Mouse (Mus musculus) small intestine, adult 2 months (tissue): ENCODE data around the gene Pcbd2. TPM values are rescaled to one million over a fixed set of nuclear protein-coding genes. Genes with fewer than 3 reads are reported as not detected.

ENCODE experiments used
- H3K27ac ChIP-seq: fragments of 200-500 bp; 2 replicates; pipeline ENCODE4 v1.5.1; 2012; ENCODE audit warnings: low read depth, low read length, control low read depth, inconsistent platforms; ENCODE audit not compliant: insufficient read depth
- H3K27me3 ChIP-seq: fragments of 200-500 bp; 2 replicates; pipeline ENCODE4 v1.6.1; 2012; ENCODE audit warnings: mild to moderate bottlenecking, moderate library complexity, low read length, inconsistent platforms; ENCODE audit not compliant: control insufficient read depth, insufficient read depth
- H3K36me3 ChIP-seq: fragments of 200-500 bp; 2 replicates; pipeline ENCODE4 v1.6.1; 2012; ENCODE audit warnings: mild to moderate bottlenecking, low read length, control low read depth, inconsistent platforms; ENCODE audit not compliant: control insufficient read depth, insufficient read depth
- H3K4me1 ChIP-seq: fragments of 200-500 bp; 2 replicates; pipeline ENCODE4 v1.6.1; 2012; ENCODE audit warnings: low read length, inconsistent platforms, mixed read lengths; ENCODE audit not compliant: control insufficient read depth, insufficient read depth, insufficient read length
- H3K4me3 ChIP-seq: fragments of 200-500 bp; 2 replicates; pipeline ENCODE4 v1.5.1; 2012; ENCODE audit warnings: low read depth, mild to moderate bottlenecking, control low read depth, inconsistent platforms, low read length, moderate library complexity
- CTCF ChIP-seq: fragments of 200-500 bp; IDR thresholded peaks from 2 replicates; pipeline ENCODE4 v1.5.1; 2012; ENCODE audit warnings: low read depth, mild to moderate bottlenecking, control low read depth, inconsistent platforms, low read length, moderate library complexity, mixed read lengths; ENCODE audit not compliant: insufficient replicate concordance, insufficient read length; ENCODE audit errors: extremely low read depth
- POLR2A ChIP-seq: fragments of 200-500 bp; IDR thresholded peaks from 2 replicates; pipeline ENCODE4 v1.6.1; 2012; ENCODE audit warnings: low read depth, mild to moderate bottlenecking, control low read depth, inconsistent platforms, low read length, moderate library complexity
- WGBS: fragments of 180-500 bp; shearing (Covaris S2); methylation state at CpG from one replicate; pipeline ENCODE4 v1.1.7; 2018; 5-methylcytosine and 5-hydroxymethylcytosine counted together
- polyA plus RNA-seq: library from polyadenylated mRNA; depleted of rRNA; stranded (reverse); fragments of >200 nt; gene quantifications from 2 replicates; pipeline ENCODE4 v1.2.3, GENCODE M21; 2012

Gene Pcbd2
- polyA plus RNA-seq, 1 experiment, result 20.2 TPM

DNA sequence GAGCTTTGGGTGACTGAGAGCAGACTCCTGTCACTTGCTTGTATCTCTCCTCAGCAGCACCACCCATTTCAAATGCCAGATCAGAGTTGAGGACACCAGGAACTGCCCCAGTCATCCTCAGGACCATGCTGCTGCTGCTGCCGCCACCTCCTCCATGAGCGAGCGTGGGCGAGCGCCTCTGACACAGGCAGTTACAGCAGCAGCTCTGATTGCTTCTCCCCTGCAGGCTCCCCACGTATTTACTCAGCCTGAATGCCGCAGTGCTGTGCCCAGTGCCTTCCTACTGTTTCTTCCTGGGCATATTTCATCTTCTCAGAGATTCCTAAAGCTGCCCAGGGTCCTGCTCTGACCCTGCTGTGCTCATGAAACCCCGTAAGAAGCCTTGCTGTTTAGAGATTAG is 15.1 kb downstream of the Pcbd2 start:
- H3K4me3 ChIP-seq, result no peak overlapping the region
- 89% methylated on average over 8 of the region's 8 CpGs for WGBS
- no peak overlapping the region for H3K27ac ChIP-seq
- TF ChIP-seq POLR2A (no peak), CTCF (no peak)
- H3K27me3 ChIP-seq, result no peaks in the 10 kb centered on the region
- H3K36me3 ChIP-seq, result no peaks in the 10 kb centered on the region
- H3K4me1 ChIP-seq, result no peaks in the 10 kb centered on the region

DNA sequence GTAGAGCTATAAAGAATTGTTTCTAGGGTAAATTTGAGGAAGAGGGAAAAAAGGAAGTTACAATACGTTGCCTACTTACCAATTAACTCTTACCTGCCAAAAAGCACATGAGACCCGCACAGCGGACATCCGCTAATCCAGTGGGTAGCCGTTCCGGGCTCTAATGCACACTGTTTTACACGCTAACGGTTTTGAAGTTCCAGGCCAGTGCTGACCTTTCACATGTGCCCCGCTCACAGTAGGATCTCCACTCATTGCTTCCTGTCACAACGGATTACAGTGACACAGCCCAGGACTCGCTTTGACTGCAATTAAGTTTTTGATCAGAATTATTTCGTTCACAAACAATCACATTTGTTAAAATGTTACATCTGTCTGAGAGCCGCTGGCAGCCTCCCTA is 27.2 kb downstream of the Pcbd2 start:
- no peaks in the 10 kb centered on the region for H3K4me1 ChIP-seq
- no peaks in the 10 kb centered on the region for H3K36me3 ChIP-seq
- no peak overlapping the region for H3K27ac ChIP-seq
- no peak overlapping the region for H3K4me3 ChIP-seq
- WGBS, result 78% methylated on average over 13 of the region's 13 CpGs
- H3K27me3 ChIP-seq, result no peaks in the 10 kb centered on the region
- no peak for TF ChIP-seq POLR2A
- no peak for TF ChIP-seq CTCF

DNA sequence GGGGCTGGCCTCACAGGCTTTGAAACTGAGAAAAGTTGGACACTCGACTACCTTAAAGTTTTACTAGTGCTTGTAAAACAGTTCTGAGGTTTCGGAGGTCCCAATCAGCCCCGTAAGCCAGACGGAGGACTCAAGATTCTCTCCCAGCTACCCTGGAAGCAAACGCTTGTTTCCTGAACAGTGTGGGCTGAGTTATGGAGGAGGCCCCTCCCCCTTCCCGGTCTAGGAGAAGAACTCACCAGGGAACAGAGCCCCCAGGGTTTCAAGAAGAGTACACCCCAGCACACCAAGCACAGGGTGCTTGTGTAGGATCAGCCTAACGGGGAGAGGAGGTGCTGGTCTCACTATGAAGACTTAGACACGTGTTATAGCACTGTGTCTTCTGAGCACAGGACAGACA is 29.6 kb downstream of the Pcbd2 start:
- 57% methylated on average over 8 of the region's 8 CpGs for WGBS
- Histone ChIP-seq H3K4me1 (no peaks in the 10 kb centered on the region), H3K36me3 (no peaks in the 10 kb centered on the region), H3K27me3 (no peaks in the 10 kb centered on the region), H3K27ac (0 out of 2 replicates have a peak overlapping the region, but pooled peaks have one; percentile 32), H3K4me3 (peak overlapping the region; percentile 1; the same call in 1 of the 2 replicates)
- 0 out of 2 replicates have a peak, but pooled peaks have one; percentile 4 for TF ChIP-seq CTCF
- no peak for TF ChIP-seq POLR2A

DNA sequence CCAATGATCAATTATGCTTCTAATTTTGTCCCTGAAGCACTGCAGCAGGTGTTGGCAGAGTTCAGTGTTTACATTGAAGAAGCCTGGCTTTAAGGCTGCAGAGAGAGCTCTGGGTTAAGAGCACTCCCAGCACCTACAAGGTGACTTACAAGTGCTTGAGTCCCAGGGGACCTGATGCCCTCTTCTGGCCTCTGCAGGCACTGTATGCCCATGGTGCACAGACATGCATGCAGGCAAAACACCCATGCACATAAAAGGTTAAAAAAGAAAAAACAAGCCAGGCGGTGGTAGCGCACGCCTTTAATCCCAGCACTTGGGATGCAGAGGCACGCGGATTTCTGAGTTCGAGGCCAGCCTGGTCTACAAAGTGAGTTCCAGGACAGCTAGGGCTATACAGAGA is 30.5 kb downstream of the Pcbd2 start:
- Histone ChIP-seq H3K4me1 (no peaks in the 10 kb centered on the region), H3K36me3 (no peaks in the 10 kb centered on the region), H3K27me3 (no peaks in the 10 kb centered on the region), H3K27ac (no peak overlapping the region), H3K4me3 (no peak overlapping the region)
- WGBS, result 90% methylated on average over 6 of the region's 6 CpGs
- TF ChIP-seq CTCF (peak; percentile 13; the same call in 1 of the 2 replicates), POLR2A (no peak)

DNA sequence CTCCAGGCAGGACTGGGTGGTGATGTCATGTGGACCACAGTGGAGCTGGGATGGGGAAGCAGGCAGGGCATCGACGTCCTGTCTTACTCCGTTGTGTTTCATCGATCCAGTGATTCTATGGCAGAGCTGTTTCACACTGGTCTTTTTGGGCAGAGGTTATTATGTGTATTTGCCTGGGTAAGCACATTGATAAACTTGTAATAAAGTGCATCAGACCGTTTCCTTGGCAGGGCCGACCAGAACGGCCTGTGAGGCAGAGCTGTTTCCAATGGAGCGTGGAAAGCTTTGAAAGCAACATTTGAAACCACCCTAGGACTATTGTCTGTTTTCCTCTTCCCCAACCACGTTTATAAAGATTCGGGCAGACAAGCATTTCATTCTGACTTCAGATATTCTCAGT is 33.4 kb downstream of the Pcbd2 start:
- Histone ChIP-seq H3K4me1 (no peaks in the 10 kb centered on the region), H3K27ac (no peak overlapping the region), H3K36me3 (no peaks in the 10 kb centered on the region), H3K27me3 (no peaks in the 10 kb centered on the region), H3K4me3 (no peak overlapping the region)
- no peak for TF ChIP-seq POLR2A
- no peak for TF ChIP-seq CTCF
- 79% methylated on average over 10 of the region's 10 CpGs for WGBS

DNA sequence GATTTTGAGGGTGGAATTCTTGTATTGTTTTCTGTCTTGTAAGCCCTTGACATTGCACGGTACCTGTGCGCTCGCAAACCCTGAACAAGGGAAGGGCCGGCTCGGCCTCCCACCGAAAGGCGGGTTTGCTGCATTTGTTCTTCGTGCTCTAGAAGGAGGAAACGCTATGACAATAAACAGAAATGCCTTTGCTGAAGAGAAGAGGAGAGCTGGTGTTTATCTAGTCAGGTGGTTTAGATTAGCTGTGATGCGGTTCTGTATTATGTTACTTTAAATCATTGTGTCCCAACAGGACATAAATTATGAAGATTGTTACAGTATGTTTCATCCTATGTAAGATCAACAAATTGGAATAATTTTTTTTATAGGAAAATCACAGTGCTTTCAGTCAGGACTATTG is 34.3 kb downstream of the Pcbd2 start:
- Histone ChIP-seq H3K4me1 (no peaks in the 10 kb centered on the region), H3K36me3 (no peaks in the 10 kb centered on the region), H3K27me3 (no peaks in the 10 kb centered on the region), H3K4me3 (no peak overlapping the region), H3K27ac (no peak overlapping the region)
- no peak for TF ChIP-seq POLR2A
- TF ChIP-seq CTCF, result no peak
- 79% methylated on average over 10 of the region's 10 CpGs for WGBS

DNA sequence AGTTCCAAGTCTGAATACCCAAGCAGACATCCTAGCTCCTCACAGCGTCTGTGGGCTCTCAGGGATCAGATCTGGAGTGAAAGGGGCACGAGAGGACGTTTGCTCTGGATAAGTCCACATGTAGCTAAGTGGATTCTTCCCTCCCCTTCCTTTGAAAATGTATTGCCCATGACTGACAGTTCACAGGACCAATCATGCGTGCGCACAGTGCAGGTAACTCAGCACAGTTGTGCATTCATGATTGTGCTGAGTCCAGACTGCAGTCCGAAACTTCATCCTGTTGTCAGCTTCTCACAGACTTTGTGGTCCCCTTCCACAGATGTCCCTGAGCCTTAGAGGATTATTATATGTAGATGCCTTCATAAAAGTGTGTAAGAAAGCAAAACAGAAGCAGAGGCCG is 47.2 kb downstream of the Pcbd2 start:
- no peaks in the 10 kb centered on the region for H3K4me1 ChIP-seq
- H3K36me3 ChIP-seq, result no peaks in the 10 kb centered on the region
- no peak overlapping the region for H3K4me3 ChIP-seq
- WGBS, result 91% methylated on average over 7 of the region's 7 CpGs
- TF ChIP-seq POLR2A, result no peak
- TF ChIP-seq CTCF, result no peak
- no peaks in the 10 kb centered on the region for H3K27me3 ChIP-seq
- H3K27ac ChIP-seq, result no peak overlapping the region
